Mouse (Mus musculus) lung, postnatal 0 days (tissue): ENCODE data around the gene Dnajb7.

ENCODE experiments used
- CTCF ChIP-seq: IDR thresholded peaks from 2 replicates; pipeline ENCODE4 v1.5.1; 2016; ENCODE audit warnings: antibody characterized with exemption, mild to moderate bottlenecking
- EP300 ChIP-seq: IDR thresholded peaks from 2 replicates; pipeline ENCODE4 v1.6.1; 2016; ENCODE audit warnings: antibody characterized with exemption, mild to moderate bottlenecking, control low read depth

DNA sequence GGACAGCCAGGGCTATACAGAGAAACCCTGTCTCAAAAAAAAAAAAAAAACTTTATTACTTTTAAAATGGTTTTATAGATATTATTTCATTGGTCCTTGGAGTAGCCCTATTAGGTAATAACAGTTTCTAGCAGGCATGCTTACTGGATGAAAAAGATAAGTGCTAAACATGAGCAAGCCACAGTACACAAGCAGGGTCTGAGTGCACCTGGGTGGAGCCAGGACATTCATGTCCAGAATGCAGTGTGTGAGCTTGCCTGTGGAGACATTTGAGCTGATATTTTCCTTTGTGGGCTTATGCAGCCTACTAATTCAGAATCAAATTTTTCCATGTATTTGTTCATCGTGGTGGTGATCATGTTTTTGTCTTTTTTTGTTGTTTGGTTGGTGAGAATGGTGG lies 30.2 kb upstream of the Dnajb7 start:
- TF ChIP-seq EP300 = no peak
- TF ChIP-seq CTCF = no peak
